Mouse (Mus musculus): ENCODE results near the gene Morf4l2.
"Not testable (repeated sequence)": the region's sequence is repeated elsewhere in the genome, so short reads cannot be mapped to it uniquely, and the experiment has no call there.

Morf4l2 gene

DNA sequence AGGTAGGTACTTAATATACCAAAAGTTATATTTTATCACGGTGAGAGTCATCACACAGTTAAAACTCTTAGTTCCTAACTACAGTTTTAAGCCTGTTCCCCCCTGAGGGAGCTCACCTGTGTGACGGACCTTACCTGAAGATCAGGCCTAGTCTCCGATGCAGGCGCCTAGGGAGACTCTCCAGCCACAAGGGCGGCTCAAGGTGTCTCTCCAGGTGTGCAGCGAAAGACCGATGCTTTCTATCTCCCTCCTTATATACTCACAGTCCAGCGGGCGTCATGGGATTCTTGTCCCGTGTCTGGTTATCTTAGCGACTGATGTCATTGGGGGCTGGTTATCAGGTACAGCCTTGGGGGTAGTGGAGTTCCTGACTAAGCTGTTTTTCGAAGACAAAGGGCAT is at the start of gene Morf4l2:
Morf4l2 (minus strand) TSS at position 232 of the 400 bp plus-strand sequence.
- in situ Hi-C loops (cut with MboI): no loop called here

DNA sequence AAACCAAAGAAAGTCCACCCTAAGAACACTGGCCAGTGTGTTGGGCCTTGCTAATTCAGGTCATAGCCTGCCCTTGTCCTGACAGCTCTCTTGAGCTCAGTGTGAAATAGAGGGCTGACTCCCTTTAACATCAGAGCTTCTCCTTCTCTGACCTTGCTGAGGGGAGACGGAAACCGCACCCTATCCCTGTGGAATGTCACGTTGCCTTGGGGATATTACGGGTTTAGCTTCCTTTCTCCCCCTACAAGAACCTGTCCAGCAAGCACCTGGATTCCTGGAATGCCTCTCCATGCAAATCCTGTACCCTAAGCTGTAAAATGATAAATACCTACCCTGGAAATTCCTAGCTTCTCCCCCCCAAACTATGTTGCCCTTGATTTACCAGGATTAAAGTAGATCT is 46.0 kb upstream of the Morf4l2 start:
- in situ Hi-C loops (cut with MboI): no loop called here

DNA sequence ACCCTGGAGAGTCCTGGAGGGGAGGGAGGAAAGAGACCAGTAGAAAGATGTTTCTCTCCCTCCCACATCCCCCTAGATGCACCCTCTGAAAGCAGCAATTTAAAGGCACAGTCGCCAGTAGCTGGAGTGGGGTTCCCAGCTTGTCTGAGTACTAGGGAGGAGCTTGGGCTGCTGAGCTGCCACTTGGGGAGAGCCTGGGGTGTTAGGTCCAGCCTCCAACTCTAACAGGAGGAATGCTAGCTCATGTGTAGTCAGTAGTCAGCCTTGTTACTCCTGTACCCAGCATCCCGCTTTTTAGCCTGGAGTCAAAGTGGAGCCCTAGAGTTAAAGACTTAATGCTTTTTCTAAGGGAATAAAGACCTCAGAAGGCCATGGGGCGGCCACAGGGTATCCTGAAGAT is 36.6 kb upstream of the Morf4l2 start, which contains the start of gene Glra4:
Glra4 (minus strand) TSS at position 101 of the 400 bp plus-strand sequence.
- in situ Hi-C loops (cut with MboI): no loop called here

DNA sequence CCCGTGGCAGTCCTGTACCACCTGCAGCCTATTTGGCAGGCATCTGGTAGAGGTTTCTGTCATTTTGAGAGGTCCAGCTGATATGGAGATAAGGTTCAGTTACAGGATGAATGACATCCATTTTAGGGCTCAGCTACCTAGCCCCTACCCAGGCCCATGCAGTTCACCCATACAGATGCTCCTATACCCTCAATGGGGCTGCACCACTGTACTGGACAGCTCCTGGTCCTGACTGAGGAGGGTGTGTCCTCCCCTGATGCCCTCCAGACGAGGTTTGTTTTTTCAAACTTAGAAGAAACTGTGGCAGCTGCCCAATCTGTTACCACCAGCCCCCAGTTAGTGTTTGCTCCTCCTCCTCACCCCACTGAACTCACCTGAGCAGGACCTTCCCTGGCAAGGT is 35.8 kb upstream of the Morf4l2 start:
- in situ Hi-C loops (cut with MboI): no loop called here

DNA sequence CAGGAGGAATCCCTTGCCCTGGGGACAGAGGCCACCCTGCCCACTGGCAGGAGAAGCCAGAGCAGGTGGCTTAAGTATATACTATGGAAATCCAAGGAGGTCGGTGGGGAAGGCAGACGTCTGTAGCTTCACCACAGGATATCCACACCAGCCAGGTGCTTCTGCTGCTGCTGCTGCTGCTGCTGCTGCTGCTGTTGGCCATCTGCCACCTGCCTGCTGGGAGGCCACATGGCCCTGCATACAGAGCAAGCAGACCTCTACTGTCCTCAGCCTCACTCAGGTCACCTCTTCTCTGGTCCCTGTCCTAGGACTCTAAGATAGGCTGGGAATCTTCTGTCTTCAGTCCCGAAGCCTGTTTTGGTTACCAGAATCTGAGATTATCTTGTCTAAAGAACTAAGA is 34.6 kb upstream of the Morf4l2 start:
- in situ Hi-C loops (cut with MboI): no loop called here

DNA sequence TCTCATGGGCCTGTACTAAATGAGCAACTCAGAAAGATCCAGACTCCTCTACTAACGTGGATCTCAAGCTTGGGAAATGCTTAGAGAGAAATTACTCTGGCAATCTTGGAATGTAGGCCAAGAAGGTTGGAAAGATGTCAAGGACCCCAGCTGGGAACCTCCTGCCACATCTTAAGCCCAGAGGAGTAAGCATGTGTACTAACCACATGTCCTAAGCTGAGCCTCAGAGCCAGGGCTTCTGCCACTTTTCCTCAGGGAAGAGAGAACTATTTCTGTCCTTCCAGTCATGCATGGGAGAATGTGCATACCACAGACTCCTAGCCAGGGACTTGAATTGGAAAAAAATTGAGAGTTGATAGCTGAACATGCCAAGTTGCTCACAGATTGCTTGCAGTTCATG is 29.5 kb upstream of the Morf4l2 start:
- in situ Hi-C loops (cut with MboI): no loop called here

DNA sequence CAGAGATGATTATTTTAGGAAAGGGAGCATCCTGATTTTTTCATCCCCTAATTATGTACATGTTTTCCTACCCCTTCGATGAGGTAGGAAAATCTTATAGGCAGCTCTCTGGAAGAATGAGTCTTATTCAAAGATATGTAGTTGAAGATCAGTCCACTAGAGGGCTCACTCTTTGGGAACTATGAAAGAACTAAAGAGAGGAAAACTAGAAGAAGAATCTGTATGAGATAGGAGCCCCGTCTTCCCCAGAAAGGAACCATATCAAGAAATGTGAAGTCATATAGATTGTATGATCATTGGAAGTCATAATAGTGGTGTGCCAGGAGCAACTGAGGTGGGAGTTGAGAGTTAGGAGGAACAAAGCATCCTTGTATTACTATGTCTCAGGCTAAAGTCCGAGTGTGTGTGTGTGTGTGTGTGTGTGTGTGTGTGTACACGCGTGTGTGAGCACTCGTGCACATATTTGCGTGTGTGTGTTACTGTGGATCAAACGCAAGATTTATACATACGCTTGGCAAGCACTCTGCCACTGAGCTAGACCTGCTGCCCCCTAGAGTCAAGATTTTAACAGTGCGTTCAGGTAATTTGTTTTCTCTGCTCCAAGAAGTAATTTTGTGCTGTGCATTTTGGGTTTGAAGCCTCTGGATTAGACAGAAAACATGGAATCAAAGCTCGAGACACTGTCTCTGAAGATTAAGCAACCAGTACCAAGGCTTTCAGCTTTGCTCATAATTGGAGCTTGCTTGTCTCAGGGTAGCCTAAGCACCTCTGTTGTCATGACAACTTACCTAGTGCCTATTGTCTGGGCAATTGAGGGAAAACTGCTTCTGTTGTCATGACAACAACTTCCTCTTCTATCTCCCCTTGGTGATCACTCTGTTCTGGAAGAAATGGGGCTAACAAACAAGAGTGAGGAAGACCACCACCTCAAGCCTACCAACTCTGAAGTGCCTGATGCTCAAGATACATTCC is 17.9 kb upstream of the Morf4l2 start:
- in situ Hi-C loops (cut with MboI): no loop called here

DNA sequence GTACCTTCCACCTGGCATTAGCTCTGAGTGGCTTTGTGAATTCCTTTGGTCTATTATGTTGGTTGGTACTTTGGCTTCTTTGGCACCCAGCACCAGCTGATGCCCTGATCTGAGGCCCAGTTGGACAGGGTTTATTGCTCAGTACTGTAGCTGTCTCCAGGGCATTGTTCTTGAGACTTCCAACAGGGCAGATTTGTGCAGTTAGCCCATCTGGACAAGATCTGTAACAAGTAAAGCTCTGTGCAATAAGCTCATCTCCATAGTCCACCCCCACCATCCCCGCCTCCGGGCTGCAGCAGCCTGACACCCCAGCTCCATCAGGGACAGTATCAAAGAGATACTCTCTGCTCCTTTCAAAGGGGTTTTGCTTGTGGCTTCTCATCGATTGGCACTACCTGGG is 12.0 kb upstream of the Morf4l2 start:
- in situ Hi-C loops (cut with MboI): no loop called here

DNA sequence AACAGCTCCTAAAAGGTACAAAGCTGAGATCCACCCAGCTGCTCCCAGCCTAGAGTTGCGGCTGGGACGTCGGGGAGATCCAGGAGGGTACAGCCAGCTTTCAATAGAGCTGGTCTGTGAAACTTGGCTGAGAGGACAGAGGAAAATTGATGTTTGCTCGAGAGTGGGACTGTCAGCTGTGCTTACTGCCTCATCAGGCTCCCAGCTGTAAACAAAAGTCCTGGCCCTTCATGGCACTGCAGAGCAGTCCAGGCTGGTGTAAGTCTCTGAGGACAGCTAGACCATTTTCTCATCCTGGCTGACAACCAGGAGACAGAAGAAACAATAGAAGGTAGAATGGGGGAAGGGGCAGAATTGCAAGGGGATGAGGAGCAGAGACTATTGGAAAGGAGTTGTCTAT is 5.8 kb upstream of the Morf4l2 start:
- in situ Hi-C loops (cut with MboI): no loop called here

DNA sequence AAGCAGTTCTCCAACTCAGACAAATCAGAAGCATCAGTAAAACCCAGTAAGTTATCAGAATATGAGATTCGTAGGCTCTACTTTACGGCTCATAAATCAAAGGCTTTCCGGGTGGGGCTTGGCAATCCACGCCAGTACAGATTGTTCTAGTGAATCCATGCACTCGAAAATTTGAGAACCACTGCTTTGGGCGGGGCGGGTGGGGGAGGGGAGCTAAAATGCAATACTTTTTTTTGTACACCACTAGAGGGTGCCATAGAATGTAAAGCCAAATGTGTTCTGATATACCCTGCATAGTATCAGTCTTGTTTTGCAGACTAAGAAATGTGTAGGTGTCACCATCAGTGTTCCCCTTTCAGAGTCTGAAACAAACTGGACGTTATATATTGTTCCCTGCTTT is 1.2 kb upstream of the Morf4l2 start:
- in situ Hi-C loops (cut with MboI): no loop called here

DNA sequence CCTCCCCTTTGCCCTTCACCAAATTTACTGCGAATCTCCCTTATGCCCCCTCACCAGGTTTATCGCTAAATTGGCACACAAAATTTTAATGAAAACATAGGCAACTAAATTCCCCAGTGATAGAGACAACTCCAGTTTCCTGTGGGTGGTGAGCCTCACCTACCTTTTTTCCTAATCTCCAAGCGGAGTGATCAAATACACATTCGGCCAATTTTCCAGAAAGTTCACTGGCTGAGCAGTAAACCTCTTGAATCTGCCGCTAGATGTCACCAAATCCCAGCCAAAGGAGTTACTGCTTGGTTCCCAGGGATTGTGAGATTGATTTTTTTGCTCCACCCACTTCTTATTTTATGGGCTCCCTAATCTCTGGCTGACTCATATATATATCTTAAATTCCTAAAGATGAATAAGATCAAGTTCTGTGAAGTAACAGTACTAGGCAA is 808 bp downstream of the Morf4l2 start:
- in situ Hi-C loops (cut with MboI): no loop called here

DNA sequence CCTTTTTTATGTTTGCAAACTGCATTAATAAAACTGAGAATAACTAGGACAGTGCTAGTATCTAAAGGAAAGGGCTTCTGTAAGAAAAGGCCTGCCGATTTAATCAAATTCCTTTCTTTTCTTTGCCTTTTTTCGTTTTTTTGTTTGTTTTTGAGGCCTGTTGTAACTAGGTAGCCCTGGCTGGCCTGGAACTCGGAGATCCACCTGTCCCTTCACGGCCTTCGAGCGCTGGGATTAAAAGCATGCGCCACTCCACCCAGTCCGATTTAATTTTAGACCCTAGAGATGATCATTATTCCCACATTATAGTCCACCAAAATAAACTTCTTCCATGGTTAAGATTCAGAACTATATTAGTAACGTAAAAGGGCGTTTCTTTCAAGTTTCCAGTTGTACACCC is 1.2 kb downstream of the Morf4l2 start:
- in situ Hi-C loops (cut with MboI): no loop called here

DNA sequence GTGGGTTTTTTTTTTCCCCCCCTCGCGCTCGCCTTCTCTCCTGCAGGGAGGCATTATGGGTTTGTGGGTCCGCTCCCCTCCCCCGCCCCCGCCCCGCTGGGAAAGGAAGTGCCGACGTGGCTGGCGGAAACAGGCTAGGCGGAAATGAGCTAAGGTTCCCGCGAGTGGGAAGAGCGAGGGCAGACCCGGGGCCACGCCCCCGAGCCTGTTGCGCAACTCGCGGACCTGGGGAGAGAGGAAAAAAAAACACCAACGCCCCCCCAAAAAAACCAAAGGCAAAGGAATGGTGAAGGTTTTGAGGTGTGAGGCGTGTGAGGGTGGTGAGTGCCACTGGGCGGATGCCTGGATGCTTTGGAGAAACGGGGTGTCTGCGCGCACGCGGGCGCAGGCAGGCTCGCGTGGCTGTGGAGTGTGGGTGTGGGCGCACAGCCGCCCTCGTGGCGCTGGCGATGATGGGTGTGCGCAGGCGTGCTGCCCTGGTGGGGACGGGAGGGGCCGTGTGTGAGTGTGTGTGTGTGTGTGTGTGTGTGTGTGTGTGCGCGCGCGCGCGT is 1.8 kb downstream of the Morf4l2 start:
- in situ Hi-C loops (cut with MboI): no loop called here

DNA sequence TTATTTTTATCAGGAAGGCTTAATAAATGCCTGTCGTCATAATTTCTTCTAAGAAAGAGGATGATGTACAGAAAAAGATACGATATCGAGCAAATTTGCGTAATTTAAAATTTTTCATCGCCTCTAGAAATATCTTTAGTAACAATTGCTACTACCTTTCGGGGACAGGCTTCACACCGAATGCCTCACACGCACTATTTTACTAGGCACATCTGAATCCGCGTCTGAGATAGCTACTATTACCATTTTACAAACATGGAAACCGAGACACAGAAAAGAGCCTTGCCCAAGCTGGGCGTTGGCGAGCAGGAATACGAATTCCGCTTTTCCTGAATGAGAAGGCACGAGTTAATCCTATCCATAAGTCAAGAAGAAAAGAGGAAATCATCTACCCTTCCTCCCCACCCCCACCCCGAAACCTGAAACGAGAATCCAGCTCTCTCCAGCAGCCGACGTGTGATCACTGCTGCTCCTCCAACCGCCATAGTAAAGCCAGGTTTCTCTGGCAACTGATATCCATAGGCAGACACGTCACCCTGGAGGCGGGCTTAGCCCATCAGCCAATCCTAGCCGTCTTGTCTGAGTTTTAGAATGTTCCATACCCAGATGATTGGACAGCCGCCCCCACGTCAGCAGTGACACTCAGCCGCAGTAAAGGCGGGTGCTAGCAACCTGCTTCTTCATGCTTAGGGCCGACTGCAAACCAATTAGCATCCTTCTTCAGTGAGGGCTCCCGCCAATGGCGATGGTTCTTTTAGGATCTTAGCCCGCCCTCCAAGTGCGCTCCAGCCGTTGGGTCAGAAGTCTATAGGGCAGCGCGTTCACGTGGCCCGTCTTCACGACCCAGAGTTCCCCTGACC is 2.5 kb downstream of the Morf4l2 start:
- in situ Hi-C loops (cut with MboI): no loop called here

DNA sequence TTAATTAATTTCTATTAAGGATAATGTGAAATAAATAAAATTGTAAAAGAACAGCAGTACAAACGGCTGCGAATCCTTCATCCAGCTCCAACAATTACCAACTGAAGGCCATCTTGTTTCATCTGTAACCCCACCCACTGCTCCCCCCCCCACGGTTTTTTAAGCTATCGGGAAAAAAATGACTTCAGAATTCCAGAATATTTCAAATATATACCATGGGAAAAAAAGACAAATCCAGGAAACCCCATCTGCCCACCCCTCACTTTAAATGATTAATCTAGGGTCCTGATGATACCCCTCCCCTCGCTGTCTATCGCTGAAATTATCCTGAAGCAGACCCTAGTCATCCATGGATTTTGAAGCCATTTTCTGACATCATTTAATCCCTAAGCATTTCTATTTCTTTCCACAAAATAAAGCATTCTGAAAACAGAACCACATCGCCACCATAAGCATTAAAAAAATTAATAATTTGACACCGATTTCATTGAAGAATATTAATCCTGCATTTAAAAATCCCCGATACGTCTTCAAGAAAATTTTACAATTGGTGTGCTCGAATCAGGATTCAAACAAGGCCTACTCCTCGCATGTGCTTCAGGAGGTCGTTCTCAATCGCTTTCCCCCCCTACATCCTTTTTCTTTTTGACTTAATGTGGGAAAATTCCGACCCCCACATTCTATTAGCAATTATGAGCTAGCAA is 3.3 kb downstream of the Morf4l2 start:
- in situ Hi-C loops (cut with MboI): no loop called here

DNA sequence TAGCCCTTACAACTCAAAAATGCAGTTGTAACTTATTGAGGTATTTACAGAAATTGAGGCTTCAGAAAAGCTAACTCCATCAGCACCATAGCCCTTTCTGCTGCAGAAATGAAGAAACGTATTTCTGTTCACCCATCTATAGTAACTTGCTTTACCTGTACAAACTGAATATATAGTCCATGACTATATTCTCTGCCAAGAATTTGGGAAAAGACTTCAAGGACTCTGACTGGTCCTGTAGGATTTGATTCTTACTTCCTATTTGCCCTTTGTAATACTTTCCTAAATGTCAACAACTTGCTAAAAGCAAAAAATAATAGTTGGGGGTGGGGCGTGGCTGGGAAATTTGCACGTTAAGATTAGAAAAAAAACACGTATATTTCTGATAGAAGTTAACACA is 11.5 kb downstream of the Morf4l2 start:
- in situ Hi-C loops (cut with MboI): no loop called here

DNA sequence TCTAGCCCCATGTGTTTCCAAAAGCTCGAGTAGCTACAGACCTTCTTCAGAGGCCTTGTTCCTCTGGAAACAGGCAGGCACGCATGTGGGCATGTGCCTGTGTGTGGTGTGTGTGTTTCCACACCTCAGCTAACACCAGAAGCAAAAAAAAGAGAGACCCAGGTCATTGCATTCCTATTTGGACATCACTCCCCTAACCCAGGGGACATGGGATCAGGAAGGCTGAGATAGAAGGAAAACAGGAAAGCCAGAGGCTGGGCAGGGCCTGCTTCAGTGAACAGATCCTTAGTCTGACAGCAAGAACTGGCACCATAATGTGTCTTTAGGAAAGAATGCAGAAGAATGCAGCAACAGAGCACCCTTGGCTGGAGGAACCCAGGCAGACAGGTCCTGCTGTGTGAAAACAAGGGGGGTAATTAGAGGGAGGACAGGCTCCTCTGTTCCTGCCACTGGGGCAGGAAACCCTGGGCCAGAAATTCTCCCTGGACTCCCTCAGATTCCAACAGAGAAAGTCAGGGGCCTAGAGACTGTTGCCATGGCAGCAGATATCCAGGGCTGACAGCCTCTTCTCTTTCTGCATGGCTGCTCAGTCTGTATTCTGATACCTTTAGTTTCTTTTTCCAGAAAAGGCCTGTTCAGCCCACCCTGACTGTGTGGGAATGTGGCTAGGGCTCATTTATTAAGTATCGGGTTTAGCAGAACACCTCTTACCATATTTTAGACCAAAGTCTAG is 28.6 kb downstream of the Morf4l2 start:
- in situ Hi-C loops (cut with MboI): not testable (repeated sequence)

DNA sequence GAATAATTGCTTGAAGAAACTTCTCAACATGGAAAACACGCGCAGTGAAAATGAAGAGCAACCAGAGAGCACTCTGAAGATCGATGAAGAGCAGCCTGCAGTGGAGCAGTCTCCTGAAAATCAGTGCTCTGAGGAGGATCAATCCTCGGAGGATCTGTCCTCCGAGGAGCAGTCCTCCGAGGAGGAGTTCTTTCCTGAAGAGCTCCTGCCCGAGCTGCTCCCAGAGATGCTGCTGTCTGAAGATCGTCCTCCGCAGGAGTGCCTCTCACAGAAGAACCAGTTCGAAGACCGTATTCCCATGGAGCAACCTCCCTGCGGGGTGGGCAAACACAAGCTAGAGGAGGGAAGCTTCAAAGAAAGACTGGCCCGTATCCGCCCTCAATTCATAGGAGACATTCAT is 34.7 kb downstream of the Morf4l2 start:
- in situ Hi-C loops (cut with MboI): no loop called here

DNA sequence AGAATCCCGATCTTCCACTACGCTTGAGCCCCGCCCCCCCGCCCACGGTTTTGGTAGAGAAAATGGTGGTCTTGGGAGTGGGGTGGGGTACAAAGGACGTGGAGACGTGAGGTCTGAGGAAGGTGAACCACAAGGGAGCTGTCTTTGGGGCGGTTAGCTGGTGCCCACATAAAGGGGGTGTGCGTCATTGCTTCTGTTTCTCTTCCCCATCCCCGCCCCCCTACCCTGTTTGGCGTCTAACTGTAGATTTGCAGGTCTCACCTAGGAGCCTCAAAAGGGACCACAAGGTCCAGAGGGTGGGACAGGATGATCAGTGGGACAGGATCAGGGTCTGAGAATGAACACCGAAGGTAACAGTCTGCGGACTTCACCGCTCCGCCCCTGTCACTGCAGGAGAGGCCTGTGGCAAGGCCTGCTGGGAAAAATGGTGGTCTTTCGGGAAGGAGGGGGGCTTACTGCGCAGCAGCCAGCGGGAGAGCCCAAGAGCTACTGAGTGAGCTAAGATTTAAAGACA is 35.3 kb downstream of the Morf4l2 start:
- in situ Hi-C loops (cut with MboI): no loop called here

DNA sequence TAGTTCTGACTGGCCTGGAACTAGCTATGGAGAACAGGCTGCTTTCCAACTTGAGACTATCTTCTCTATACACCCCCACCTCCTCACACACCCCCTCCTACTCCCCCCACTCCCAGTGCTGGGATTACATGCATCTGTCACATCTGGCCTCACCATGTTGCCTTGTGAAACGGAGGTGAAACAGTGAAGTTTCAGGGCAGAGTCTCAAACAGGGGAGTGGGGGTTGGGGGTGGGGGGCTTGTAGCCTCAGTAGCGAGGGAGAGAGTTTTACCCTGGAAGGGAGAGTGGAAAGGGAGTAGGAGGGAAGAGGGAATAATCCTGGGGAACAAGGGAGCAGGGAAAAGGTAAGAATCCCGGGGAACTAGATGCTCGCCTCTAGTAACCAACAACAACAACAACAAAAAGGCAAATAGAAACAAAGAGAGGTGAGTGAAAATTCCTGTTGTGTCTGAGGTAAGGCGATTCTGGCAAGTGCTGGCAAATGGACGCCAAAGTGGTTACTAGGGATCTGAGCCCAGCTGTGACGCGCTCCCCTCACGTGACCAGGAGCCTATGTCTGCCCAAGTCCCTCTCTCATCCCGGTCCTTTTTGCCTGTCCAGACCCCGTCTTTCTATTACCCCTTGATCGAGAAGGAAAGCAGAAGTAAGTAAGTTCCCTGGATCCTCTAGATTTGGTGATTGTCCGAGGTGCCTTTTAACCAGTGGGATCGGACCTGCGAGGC is 35.9 kb downstream of the Morf4l2 start, which contains the start of gene Tceal1:
Tceal1 (plus strand) TSS at position 537 of the 722 bp plus-strand sequence.
- in situ Hi-C loops (cut with MboI): no loop called here

Measured in mature B cell (primary cell).